Mouse (Mus musculus) liver, postnatal 0 days (tissue): ENCODE measurements at regions not wholly inside any gene's neighbourhood (a gene's known extent, or its start where the extent isn't known, plus 50 kb on each side); places are given as distances from the start of the nearest gene placed in this dataset.

Source experiments
- ATAC-seq: fragments of 200-750 bp; cut with Nextera tagmentation; 2 replicates; pipeline ENCODE4 v1.8.0; 2017; ENCODE audit warnings: mild to moderate bottlenecking, moderate library complexity
- DNase-seq: peaks from one replicate; pipeline ENCODE4 v3.0.0-alpha.2; 2016
- H3K27ac ChIP-seq: fragments of 300-500 bp; sonication (generic); 2 replicates; pipeline ENCODE4 v1.5.1; 2014; ENCODE audit warnings: antibody characterized with exemption, moderate library complexity, mild to moderate bottlenecking, low read depth
- H3K27me3 ChIP-seq: fragments of 300-500 bp; sonication (generic); 2 replicates; pipeline ENCODE4 v1.6.1; 2014; ENCODE audit warnings: low read length, control low read depth, mixed read lengths; ENCODE audit not compliant: insufficient read depth
- H3K36me3 ChIP-seq: fragments of 300-500 bp; sonication (generic); replicated peaks from 2 replicates; pipeline ENCODE4 v1.6.1; 2014; ENCODE audit warnings: mild to moderate bottlenecking, control low read depth, low read length, moderate library complexity, mixed read lengths; ENCODE audit not compliant: insufficient read depth
- H3K4me1 ChIP-seq: fragments of 300-500 bp; sonication (generic); 2 replicates; pipeline ENCODE4 v1.6.1; 2014; ENCODE audit warnings: antibody characterized with exemption, mild to moderate bottlenecking, control low read depth; ENCODE audit not compliant: insufficient read depth
- H3K4me2 ChIP-seq: fragments of 300-500 bp; sonication (generic); 2 replicates; pipeline ENCODE4 v1.6.1; 2014; ENCODE audit warnings: low read depth, mild to moderate bottlenecking, low read length, moderate library complexity, mixed read lengths
- H3K4me3 ChIP-seq: fragments of 300-500 bp; sonication (generic); 2 replicates; pipeline ENCODE4 v1.5.1; 2014; ENCODE audit warnings: low read depth, low read length
- H3K9ac ChIP-seq: fragments of 300-500 bp; sonication (generic); replicated peaks from 2 replicates; pipeline ENCODE4 v1.6.1; 2014; ENCODE audit warnings: mild to moderate bottlenecking, moderate library complexity
- H3K9me3 ChIP-seq: fragments of 300-500 bp; sonication (generic); 2 replicates; pipeline ENCODE4 v1.6.1; 2016; ENCODE audit warnings: mild to moderate bottlenecking, control low read depth, low read length, mixed read lengths
- CTCF ChIP-seq: sonication (generic); IDR thresholded peaks from 2 replicates; pipeline ENCODE4 v1.5.1; 2016; ENCODE audit warnings: antibody characterized with exemption, low read depth
- EP300 ChIP-seq: IDR thresholded peaks from 2 replicates; pipeline ENCODE4 v1.6.1; 2016; ENCODE audit warnings: antibody characterized with exemption, low read depth, mild to moderate bottlenecking
- WGBS: fragments of 180-500 bp; shearing (Covaris S2); extraction: QIAGEN DNeasy Blood & Tissue Kit; methylation state at CpG from one replicate; pipeline ENCODE4 v1.1.7; 2014; ENCODE audit not compliant: insufficient replicate concordance; 5-methylcytosine and 5-hydroxymethylcytosine counted together

DNA sequence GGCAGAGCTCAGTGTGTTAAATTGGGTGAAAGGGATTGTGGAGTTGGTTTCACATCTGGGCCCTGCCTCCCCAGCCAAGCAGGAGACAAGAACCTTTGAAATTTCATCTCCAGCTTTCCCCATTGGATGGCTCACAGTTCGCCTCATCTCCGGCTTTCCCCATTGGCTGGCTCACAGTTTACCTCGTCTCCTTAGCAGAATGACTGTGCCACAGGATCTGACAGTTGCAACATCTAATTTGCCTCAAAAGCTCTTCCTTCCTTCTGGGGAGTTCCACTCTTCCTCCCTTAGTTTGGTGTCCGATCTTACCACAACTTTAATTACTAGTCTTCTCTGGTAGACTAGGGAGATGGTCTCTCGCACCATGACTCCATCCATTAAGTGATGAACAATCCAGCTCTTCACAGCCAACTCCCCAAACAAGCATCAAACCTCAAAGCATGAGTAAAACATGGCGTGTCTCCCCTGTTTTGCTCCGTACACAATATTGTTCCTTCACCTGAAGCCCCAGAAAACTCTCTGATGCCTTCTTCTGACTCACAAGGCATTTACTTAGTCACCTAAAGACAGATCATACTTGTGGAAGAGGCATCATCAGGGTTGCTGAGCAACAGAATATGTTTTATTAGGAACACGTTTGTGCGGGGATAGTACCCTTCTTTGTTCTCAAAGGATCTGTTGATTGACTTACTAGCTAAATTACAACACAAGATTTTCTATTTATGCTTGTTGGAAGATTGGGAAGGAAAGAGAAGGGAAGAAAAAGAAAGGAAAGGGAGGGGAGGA lies 199.1 kb upstream of the Serp2 start:
- no peaks in the 10 kb centered on the region for H3K9me3 ChIP-seq
- no peak for DNase-seq
- H3K27me3 ChIP-seq = no peaks in the 10 kb centered on the region
- H3K9ac ChIP-seq = no peak overlapping the region
- 69% methylated on average over 9 of the region's 9 CpGs for WGBS
- no peak overlapping the region for H3K4me3 ChIP-seq
- H3K4me2 ChIP-seq = no peak overlapping the region
- no peak overlapping the region for H3K27ac ChIP-seq
- ATAC-seq = no peak
- no peaks in the 10 kb centered on the region for H3K36me3 ChIP-seq
- no peaks in the 10 kb centered on the region for H3K4me1 ChIP-seq
- TF ChIP-seq CTCF (no peak), EP300 (no peak)

DNA sequence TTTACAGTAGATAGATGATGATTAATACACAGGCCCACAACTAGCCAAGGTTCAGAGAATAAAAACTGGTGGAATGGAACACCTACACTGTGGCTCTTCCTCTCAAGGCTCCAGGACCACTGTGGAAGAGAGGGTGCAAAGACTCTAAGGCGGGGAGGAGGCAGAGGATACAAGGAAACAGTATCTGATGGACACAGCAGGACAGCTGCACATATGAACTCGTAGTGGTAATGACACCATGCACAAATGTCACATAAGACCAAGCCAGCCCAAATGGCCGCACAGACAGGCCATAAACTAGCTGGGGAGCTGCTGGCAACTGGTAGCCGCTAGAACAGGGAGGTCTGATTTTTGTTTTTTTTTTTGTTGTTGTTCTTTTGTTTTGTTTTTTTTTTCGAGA lies 197.0 kb upstream of the Serp2 start:
- 78% methylated on average over 5 of the region's 5 CpGs for WGBS
- Histone ChIP-seq H3K27me3 (no peaks in the 10 kb centered on the region), H3K4me2 (no peak overlapping the region), H3K36me3 (no peaks in the 10 kb centered on the region), H3K4me3 (no peak overlapping the region), H3K9me3 (no peaks in the 10 kb centered on the region), H3K9ac (no peak overlapping the region), H3K27ac (no peak overlapping the region), H3K4me1 (no peaks in the 10 kb centered on the region)
- TF ChIP-seq CTCF = no peak
- TF ChIP-seq EP300 = no peak
- DNase-seq (no peak), ATAC-seq (no peak)

DNA sequence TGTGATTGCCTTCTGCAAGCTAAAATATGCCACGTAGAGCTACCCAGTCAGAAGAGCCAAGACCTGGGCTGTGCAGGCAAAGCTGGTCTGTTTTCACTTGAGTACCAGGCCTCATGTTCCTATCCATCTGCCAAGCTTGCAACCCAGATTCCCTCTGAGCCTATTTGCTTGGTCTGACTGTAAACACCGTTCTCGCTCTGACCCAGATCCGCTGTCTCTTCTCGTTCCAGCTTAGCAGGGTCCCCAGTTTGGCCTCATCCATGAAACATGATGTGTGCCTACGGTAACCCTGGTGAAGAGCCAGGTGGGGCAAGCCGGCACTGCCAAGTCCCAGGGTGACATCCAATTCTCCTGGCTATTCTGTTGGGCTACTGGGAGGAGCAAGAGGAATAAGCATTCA lies 192.5 kb upstream of the Serp2 start:
- Histone ChIP-seq H3K27ac (no peak overlapping the region), H3K9me3 (no peaks in the 10 kb centered on the region), H3K36me3 (no peaks in the 10 kb centered on the region), H3K27me3 (no peaks in the 10 kb centered on the region), H3K9ac (no peak overlapping the region), H3K4me3 (no peak overlapping the region), H3K4me2 (no peak overlapping the region), H3K4me1 (peaks cover 5% of the 10 kb centered on the region; the same call in 1 of the 2 replicates)
- DNase-seq (no peak), ATAC-seq (no peak)
- no peak for TF ChIP-seq EP300
- 81% methylated on average over 7 of the region's 7 CpGs for WGBS

DNA sequence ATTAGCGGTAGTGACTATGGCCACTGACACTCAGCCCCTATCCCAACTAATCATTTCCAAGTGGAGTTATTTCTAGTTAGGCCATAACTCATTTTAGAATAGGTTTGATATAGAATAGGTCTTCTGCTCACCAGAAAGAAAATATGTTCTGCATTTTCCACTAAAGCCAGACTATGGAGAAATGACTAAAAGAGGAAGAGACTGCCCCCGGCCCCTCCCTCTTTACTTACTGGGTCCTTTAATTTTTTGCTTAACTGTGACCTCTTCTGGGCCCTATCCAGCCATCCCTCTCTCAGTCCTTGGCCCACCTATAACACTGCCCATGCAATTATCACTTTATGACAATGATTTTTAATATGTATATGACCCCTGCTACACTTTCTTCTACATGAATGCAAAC lies 192.0 kb upstream of the Serp2 start:
- H3K9me3 ChIP-seq = no peaks in the 10 kb centered on the region
- H3K9ac ChIP-seq = no peak overlapping the region
- no peak for DNase-seq
- no peak overlapping the region for H3K4me2 ChIP-seq
- no peak overlapping the region for H3K4me3 ChIP-seq
- H3K27me3 ChIP-seq = no peaks in the 10 kb centered on the region
- no peak for ATAC-seq
- H3K27ac ChIP-seq = no peak overlapping the region
- no peaks in the 10 kb centered on the region for H3K36me3 ChIP-seq
- WGBS = 67% methylated on average over 2 of the region's 2 CpGs
- peaks cover 5% of the 10 kb centered on the region; the same call in 1 of the 2 replicates for H3K4me1 ChIP-seq
- TF ChIP-seq EP300 (no peak), CTCF (no peak)

DNA sequence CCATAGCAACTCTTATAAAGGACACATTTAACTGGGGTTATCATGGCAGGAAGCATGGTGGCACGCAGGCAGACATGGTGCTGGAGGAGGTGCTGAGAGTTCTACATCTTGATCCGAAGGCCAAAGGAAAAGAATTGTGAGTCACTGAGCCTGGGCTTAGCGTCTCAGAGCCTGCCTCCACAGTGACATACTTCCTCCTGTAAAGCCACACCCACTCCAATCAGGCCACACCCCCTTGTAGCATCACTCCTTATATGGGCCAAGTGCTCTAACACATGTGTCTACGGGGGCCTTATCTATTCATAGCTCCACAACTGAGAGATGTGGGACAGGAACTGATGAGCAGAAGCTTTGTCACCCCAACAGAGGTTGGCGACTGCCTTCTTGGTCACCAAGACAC lies 191.1 kb upstream of the Serp2 start:
- TF ChIP-seq CTCF (no peak), EP300 (no peak)
- H3K27me3 ChIP-seq = no peaks in the 10 kb centered on the region
- DNase-seq = no peak
- no peaks in the 10 kb centered on the region for H3K36me3 ChIP-seq
- no peak for ATAC-seq
- no peak overlapping the region for H3K4me3 ChIP-seq
- no peak overlapping the region for H3K27ac ChIP-seq
- H3K4me1 ChIP-seq = peaks cover 5% of the 10 kb centered on the region; the same call in 1 of the 2 replicates
- WGBS = 77% methylated on average over 5 of the region's 5 CpGs
- H3K9ac ChIP-seq = no peak overlapping the region
- no peak overlapping the region for H3K4me2 ChIP-seq
- no peaks in the 10 kb centered on the region for H3K9me3 ChIP-seq

DNA sequence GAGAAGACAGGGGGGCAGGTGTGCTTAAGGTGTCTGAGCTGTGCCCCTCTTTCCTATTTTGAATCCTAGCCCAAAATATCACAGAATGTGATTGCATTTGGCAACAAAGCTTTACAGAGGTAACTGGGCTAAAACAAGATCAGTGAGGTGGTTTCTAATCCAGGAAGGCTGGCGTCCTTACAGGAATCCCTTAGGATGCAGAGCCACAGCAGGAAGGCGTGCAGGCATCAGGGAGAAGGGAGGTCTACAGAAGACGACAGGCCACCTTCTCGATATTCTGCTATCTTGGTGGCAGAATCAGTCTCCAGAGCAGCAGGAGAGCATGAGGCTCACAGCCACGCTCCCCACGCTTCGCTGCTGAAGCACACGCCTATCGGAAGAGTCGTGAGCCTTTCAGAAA lies 189.6 kb upstream of the Serp2 start:
- no peak for ATAC-seq
- no peak for TF ChIP-seq CTCF
- TF ChIP-seq EP300 = no peak
- 85% methylated on average over 10 of the region's 10 CpGs for WGBS

More for the DNA sequence above, 189.6 kb upstream of the Serp2 start:
- Histone ChIP-seq H3K4me3 (no peak overlapping the region), H3K4me2 (no peak overlapping the region), H3K27ac (no peak overlapping the region), H3K4me1 (peaks cover 5% of the 10 kb centered on the region; the same call in 1 of the 2 replicates), H3K9me3 (no peaks in the 10 kb centered on the region), H3K27me3 (no peaks in the 10 kb centered on the region), H3K9ac (no peak overlapping the region), H3K36me3 (no peaks in the 10 kb centered on the region)
- no peak for DNase-seq
